Mouse (Mus musculus) spleen, adult 2 months (tissue): ENCODE data around the gene Ndufa13.

Experiments
- CTCF ChIP-seq: fragments of 200-500 bp; IDR thresholded peaks from 2 replicates; pipeline ENCODE4 v1.5.1; 2011; ENCODE audit warnings: mild to moderate bottlenecking, inconsistent platforms; ENCODE audit not compliant: insufficient read depth, insufficient read length, insufficient replicate concordance; ENCODE audit errors: extremely low read depth
- POLR2A ChIP-seq: fragments of 200-500 bp; IDR thresholded peaks from 2 replicates; pipeline ENCODE4 v1.6.1; 2011; ENCODE audit warnings: low read depth, low read length, inconsistent platforms

DNA sequence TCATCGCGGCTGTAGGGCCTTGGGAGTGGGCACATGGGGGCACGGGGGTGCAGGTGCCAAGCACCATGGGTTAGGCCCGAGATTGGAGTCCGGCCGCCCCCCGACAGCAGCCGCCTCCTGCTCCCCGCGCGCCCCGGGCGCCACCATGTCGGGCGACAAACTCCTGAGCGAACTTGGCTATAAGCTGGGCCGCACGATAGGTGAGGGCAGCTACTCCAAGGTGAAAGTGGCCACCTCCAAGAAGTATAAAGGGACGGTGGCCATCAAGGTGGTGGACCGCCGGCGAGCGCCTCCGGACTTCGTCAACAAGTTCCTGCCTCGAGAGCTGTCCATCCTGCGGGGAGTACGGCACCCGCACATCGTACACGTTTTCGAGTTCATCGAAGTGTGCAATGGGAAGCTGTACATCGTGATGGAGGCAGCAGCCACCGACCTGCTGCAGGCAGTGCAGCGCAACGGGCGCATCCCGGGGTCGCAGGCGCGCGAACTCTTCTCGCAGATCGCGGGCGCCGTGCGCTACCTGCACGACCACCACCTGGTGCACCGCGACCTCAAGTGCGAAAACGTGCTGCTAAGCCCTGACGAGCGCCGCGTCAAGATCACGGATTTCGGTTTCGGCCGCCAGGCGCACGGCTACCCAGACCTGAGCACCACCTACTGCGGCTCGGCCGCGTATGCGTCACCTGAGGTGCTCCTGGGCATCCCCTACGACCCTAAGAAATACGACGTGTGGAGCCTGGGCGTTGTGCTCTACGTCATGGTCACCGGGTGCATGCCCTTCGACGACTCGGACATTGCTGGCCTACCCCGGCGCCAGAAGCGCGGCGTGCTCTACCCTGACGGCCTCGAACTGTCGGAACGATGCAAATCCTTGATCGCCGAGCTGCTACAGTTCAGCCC lies at the start of gene Ndufa13, which contains the start of the genes Tssk6 and Yjefn3:
- TF ChIP-seq CTCF (no peak), POLR2A (no peak)
